Mouse (Mus musculus) heart, embryonic 14.5 days (tissue): ENCODE measurements around the gene Cd300ld5. TPM values are rescaled to one million over a fixed set of nuclear protein-coding genes. Genes with fewer than 3 reads are reported as not detected.
"Not testable (repeated sequence)": the region's sequence is repeated elsewhere in the genome, so short reads cannot be mapped to it uniquely, and the experiment has no call there.

Experiments used
- ATAC-seq: fragments of 200-750 bp; cut with Nextera tagmentation; 2 replicates; pipeline ENCODE4 v1.8.0; 2017; ENCODE audit warnings: low read depth, moderate TSS enrichment; ENCODE audit not compliant: insufficient number of reproducible peaks, insufficient read depth, low FRiP score
- H3K27ac ChIP-seq, 2 experiments: fragments of 200-500 bp in 1 of 2; fragments of 300-500 bp in 1 of 2; sonication (generic) in 1 of 2; replicated peaks in 1 of 2; 2 replicates each; pipeline ENCODE4 v1.5.1; 2012 to 2014; ENCODE audit warnings: low read depth in 2 of 2, low read length in 2 of 2, control low read depth in 1 of 2, mild to moderate bottlenecking in 1 of 2, mixed read lengths in 1 of 2; ENCODE audit not compliant: control insufficient read depth in 1 of 2, insufficient read depth in 1 of 2
- H3K27me3 ChIP-seq: fragments of 300-500 bp; sonication (generic); 2 replicates; pipeline ENCODE4 v1.6.1; 2014; ENCODE audit warnings: mild to moderate bottlenecking, low read length, control low read depth; ENCODE audit not compliant: control insufficient read depth, insufficient read depth
- H3K36me3 ChIP-seq: fragments of 300-500 bp; sonication (generic); 2 replicates; pipeline ENCODE4 v1.6.1; 2014; ENCODE audit warnings: mild to moderate bottlenecking, control low read depth, low read length, mixed read lengths; ENCODE audit not compliant: control insufficient read depth, insufficient read depth
- H3K4me1 ChIP-seq, 2 experiments: fragments of 200-500 bp in 1 of 2; fragments of 300-500 bp in 1 of 2; sonication (generic) in 1 of 2; 2 replicates each; pipeline ENCODE4 v1.6.1; 2012 to 2014; ENCODE audit warnings: low read length in 2 of 2, control low read depth in 1 of 2, mixed read lengths in 1 of 2; ENCODE audit not compliant: control insufficient read depth in 2 of 2, insufficient read depth in 2 of 2
- H3K4me2 ChIP-seq: fragments of 300-500 bp; sonication (generic); 2 replicates; pipeline ENCODE4 v1.6.1; 2014; ENCODE audit warnings: mild to moderate bottlenecking, low read length
- H3K4me3 ChIP-seq, 2 experiments: fragments of 200-500 bp in 1 of 2; fragments of 300-500 bp in 1 of 2; sonication (generic) in 1 of 2; 2 replicates each; pipeline ENCODE4 v1.5.1; 2012 to 2014; ENCODE audit warnings: low read length in 2 of 2, mild to moderate bottlenecking in 2 of 2, control low read depth in 1 of 2, low read depth in 1 of 2, moderate library complexity in 1 of 2; ENCODE audit not compliant: control insufficient read depth in 1 of 2, insufficient read depth in 1 of 2
- H3K9ac ChIP-seq: fragments of 300-500 bp; sonication (generic); 2 replicates; pipeline ENCODE4 v1.6.1; 2014; ENCODE audit warnings: mild to moderate bottlenecking, low read length
- H3K9me3 ChIP-seq: fragments of 300-500 bp; sonication (generic); 2 replicates; pipeline ENCODE4 v1.6.1; 2016; ENCODE audit warnings: low read length, control low read depth; ENCODE audit not compliant: control insufficient read depth
- WGBS: fragments of 180-500 bp; shearing (Covaris S2); extraction: QIAGEN DNeasy Blood & Tissue Kit; methylation state at CpG from one replicate; pipeline ENCODE4 v1.1.7; 2014; 5-methylcytosine and 5-hydroxymethylcytosine counted together
- polyA plus RNA-seq: library from polyadenylated mRNA; unstranded; fragments of >200 nt; fragmentation: Nextera tagmentation; extraction: Ambion mirVana; gene quantifications from 2 replicates; pipeline ENCODE4 v1.2.1, GENCODE M21; 2014

Gene Cd300ld5
- not detected in 2 replicates for polyA plus RNA-seq

DNA sequence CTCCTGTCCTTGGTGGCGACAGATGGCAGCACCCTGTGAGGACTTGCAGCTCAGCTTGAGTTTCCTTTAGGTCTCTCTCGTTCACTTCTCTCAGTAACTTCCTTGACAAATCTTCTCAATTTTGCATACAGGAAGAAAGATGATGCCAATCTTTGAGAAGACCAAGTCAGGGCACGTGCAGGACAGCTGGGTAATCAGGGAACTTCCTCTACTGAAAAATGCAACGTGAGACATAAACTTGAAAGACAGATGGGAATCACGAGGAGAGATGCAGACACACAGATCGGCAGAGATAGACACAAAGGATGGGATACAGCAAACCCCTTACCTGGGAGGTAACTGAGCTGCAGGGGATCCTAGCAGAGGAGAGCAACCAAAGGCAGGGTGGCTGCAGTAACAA is at the start of gene Cd300ld5:
Gene Cd300ld5, minus strand, starts transcription at position 101 of the 400 bp plus-strand sequence.
- H3K27me3 ChIP-seq, H3K36me3 ChIP-seq, H3K27ac ChIP-seq, H3K4me3 ChIP-seq, H3K4me2 ChIP-seq, H3K4me1 ChIP-seq, H3K9me3 ChIP-seq, ATAC-seq, H3K9ac ChIP-seq: not testable (repeated sequence)
- WGBS: no CpG with 5 or more reads among the region's 6 CpGs

DNA sequence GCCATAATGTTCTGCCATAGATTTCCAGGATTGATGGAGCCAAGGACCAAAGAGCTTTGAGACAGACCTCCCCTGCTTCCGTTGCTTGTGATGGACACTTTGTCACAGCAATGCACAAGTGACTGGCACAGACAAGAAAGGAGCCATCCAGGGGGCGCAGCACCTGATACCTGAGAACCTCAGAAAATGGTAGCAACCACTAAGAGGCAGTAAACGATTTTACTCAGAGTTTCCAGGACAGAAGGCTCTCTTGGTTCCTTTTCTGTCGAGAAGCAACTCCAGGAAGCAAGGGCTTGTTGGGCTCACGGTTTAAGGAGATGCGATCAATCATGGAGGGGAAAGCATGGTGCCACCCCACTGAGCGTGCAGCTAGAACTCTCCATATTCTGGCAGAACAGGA is 48.6 kb upstream of the Cd300ld5 start:
- no peak overlapping the region for H3K27ac ChIP-seq
- H3K27me3 ChIP-seq: peaks cover 33% of the 10 kb centered on the region
- ATAC-seq: no peak
- H3K4me2 ChIP-seq: no peak overlapping the region
- H3K4me1 ChIP-seq: no peaks in the 10 kb centered on the region
- no peaks in the 10 kb centered on the region for H3K36me3 ChIP-seq
- no peak overlapping the region for H3K4me3 ChIP-seq
- no peak overlapping the region for H3K9ac ChIP-seq
- no peaks in the 10 kb centered on the region for H3K9me3 ChIP-seq
- WGBS: 53% methylated on average over 7 of the region's 7 CpGs

DNA sequence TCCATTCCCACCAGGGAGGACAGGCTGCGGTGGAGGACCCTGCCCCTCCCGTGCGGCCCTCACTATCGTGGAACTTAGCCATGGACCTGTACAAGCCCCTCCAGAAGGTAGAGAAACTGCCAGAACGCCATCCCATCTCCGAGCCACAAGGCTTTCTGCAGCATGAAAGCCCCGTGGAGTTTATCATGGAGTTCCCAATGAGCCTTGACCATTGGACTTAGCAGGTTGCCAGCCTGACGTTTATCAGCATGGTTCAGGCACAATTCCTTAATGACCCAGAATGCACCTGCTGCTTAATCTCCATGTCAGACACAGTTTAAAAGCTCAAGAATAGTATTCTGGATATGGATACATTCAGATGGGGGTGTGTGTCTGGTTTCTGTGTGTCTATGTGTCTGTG is 47.5 kb upstream of the Cd300ld5 start:
- no peak for ATAC-seq
- H3K27me3 ChIP-seq: peaks cover 22% of the 10 kb centered on the region
- 68% methylated on average over 8 of the region's 8 CpGs for WGBS

DNA sequence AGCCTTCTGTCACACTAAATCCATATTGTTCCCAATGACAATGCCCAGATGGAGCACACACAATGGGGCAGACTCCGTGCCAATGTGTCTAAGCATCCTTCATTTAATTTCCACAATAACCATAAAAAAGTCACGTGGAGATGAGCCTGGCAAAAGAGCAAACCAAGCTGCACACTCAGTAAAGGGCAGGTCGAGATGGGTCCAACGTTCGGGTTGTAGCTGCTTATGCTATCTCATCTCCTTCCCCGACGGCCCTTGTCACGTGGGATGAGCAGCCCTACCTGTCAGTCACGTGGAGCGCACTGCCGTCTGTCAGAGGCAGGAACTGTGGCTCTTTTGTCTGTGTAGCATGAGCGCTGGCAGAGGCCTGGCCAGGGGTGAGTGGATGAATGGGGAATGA is 47.0 kb upstream of the Cd300ld5 start:
- H3K4me1 ChIP-seq: no peaks in the 10 kb centered on the region
- no peak overlapping the region for H3K27ac ChIP-seq
- H3K9ac ChIP-seq: no peak overlapping the region
- WGBS: 44% methylated on average over 12 of the region's 12 CpGs
- no peak overlapping the region for H3K4me3 ChIP-seq
- H3K9me3 ChIP-seq: no peaks in the 10 kb centered on the region
- ATAC-seq: no peak
- peaks cover 19% of the 10 kb centered on the region for H3K27me3 ChIP-seq
- H3K4me2 ChIP-seq: no peak overlapping the region
- no peaks in the 10 kb centered on the region for H3K36me3 ChIP-seq

More for the DNA sequence above, 47.5 kb upstream of the Cd300ld5 start:
- no peak overlapping the region for H3K4me3 ChIP-seq
- H3K27ac ChIP-seq: no peak overlapping the region
- no peaks in the 10 kb centered on the region for H3K36me3 ChIP-seq
- H3K4me1 ChIP-seq: no peaks in the 10 kb centered on the region
- no peaks in the 10 kb centered on the region for H3K9me3 ChIP-seq
- H3K9ac ChIP-seq: no peak overlapping the region
- H3K4me2 ChIP-seq: no peak overlapping the region

DNA sequence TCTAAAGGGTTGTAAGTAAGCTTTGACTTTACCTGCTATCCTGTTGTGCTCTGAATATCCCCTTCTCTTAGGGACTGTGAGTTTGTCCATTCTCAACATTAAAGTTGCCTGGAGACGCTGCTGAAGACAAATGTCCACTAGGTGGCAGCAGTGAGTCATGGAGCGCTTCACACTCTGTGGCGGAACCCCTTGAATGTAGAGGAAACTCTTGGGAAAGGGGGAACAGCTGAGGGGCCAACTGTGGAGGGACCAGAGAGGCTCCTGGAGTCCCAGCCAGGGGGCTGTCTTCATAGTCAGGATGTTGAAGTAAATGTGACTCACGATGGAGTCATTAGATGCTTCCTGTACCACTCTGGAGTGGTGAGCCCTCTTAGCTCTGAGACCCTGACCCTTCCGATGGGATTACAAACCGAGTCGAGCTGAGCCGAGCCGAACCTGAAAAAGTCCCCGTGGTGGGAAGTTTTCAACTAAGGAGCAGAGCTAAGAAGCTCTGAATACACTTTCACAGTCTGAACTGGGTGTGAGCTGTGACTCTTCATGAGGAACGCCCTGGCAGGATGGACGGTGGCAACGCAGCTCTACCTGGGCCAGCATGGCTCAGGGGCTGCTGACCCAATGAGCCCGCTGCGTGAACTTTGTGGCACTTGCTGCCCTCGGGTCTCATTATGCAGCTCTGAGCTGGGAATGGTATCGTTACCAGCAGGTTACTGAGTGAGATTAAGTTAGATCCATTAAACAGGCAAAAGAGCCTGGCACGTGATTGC is 46.0 kb upstream of the Cd300ld5 start:
- no peak for ATAC-seq
- Histone ChIP-seq H3K4me3 (no peak overlapping the region), H3K27ac (no peak overlapping the region), H3K36me3 (no peaks in the 10 kb centered on the region), H3K27me3 (peaks cover 19% of the 10 kb centered on the region), H3K9ac (no peak overlapping the region), H3K4me2 (no peak overlapping the region), H3K9me3 (no peaks in the 10 kb centered on the region), H3K4me1 (no peaks in the 10 kb centered on the region)
- 39% methylated on average over 18 of the region's 18 CpGs for WGBS

DNA sequence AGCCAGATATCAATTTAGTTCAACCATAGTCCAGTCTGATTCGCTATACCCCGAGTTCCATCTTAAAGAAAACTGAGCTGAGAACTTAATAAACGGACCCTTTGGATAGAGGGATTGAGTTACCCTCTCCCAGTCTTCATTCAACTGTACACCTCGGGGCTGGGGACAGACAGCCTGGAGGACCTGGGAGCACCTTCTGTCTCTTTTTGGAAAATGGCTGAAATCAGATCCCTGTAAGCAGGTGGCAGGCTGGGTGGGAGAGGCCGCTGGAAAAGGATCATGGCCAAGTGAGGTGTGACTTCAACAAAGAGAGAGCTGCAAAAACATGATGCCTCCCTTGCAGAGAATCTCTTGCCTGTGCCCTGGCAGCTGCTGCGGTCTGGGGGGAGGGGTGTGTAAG is 44.6 kb upstream of the Cd300ld5 start:
- no peaks in the 10 kb centered on the region for H3K4me1 ChIP-seq
- no peak overlapping the region for H3K4me2 ChIP-seq
- H3K27me3 ChIP-seq: peaks cover 19% of the 10 kb centered on the region
- 57% methylated on average over 6 of the region's 6 CpGs for WGBS
- H3K27ac ChIP-seq: no peak overlapping the region
- no peak overlapping the region for H3K9ac ChIP-seq
- no peaks in the 10 kb centered on the region for H3K36me3 ChIP-seq
- no peaks in the 10 kb centered on the region for H3K9me3 ChIP-seq
- no peak overlapping the region for H3K4me3 ChIP-seq
- no peak for ATAC-seq

DNA sequence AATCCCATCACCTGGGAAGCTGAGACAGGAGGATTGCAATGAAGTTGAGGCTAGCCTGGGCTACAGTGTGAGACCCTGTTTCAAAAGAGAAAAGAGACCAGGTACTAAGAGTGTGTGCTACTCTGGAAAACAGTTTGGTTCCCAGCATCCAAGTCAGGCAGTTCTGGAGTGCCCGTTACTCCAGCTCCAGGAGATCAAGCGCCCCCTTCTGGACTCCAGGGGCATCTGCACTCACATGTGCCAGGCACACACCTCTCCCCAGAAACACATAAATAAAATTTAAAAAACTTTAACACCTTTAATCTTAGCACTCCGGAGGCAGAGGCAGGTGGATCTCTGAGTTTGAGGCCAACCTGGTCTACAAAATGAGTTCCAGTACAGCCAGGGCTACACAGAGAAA is 43.8 kb upstream of the Cd300ld5 start:
- H3K27me3 ChIP-seq: peaks cover 19% of the 10 kb centered on the region
- no peaks in the 10 kb centered on the region for H3K4me1 ChIP-seq
- H3K36me3 ChIP-seq: no peaks in the 10 kb centered on the region
- H3K4me3 ChIP-seq: no peak overlapping the region
- no peaks in the 10 kb centered on the region for H3K9me3 ChIP-seq
- 59% methylated on average over 3 of the region's 3 CpGs for WGBS
- H3K4me2 ChIP-seq: no peak overlapping the region
- ATAC-seq: no peak
- H3K9ac ChIP-seq: no peak overlapping the region
- H3K27ac ChIP-seq: no peak overlapping the region

DNA sequence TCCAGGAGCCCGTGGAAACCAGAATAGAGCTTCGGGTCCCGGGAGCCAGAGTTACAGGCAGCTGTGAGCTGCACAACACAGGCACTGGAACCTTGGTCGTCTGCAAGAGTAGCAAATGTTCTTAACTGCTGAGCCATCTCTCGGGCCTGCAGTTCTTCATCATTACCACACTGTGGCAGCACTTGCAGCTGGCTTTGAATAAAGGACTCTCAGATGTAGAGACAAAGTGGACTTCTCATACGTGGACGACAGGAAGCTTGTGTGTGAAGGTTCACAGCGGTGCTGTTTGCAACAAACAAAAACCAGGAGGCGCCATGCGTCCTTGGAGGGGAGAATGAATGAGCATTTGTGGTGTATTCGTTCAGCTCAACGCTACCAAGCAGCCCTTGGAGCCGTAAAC is 43.3 kb upstream of the Cd300ld5 start:
- 32% methylated on average over 13 of the region's 13 CpGs for WGBS
- H3K4me1 ChIP-seq: no peaks in the 10 kb centered on the region

More for the DNA sequence above, 43.3 kb upstream of the Cd300ld5 start:
- no peak for ATAC-seq
- no peaks in the 10 kb centered on the region for H3K36me3 ChIP-seq
- no peak overlapping the region for H3K27ac ChIP-seq
- no peak overlapping the region for H3K4me2 ChIP-seq
- H3K9me3 ChIP-seq: no peaks in the 10 kb centered on the region
- H3K27me3 ChIP-seq: peaks cover 19% of the 10 kb centered on the region
- H3K9ac ChIP-seq: no peak overlapping the region
- H3K4me3 ChIP-seq: no peak overlapping the region
